Mouse (Mus musculus): ENCODE measurements around the gene March11. TPM values are rescaled to one million over a fixed set of nuclear protein-coding genes. Genes with fewer than 3 reads are reported as not detected.

Gene March11
- polyA plus RNA-seq, 1 experiment from 2014 or later = 0.45 TPM

- H3K27ac ChIP-seq (ENCODE audit: low read depth) = no peak overlapping the region
- H3K27me3 ChIP-seq (replicated peaks; ENCODE audit: control insufficient read depth, insufficient read depth, low read length) = no peaks in the 10 kb centered on the region
- H3K4me2 ChIP-seq (ENCODE audit: low read length) = no peak overlapping the region
- ATAC-seq (replicated peaks; ENCODE audit: low FRiP score, low TSS enrichment, low read depth) = no peak
- no peak overlapping the region for H3K4me3 ChIP-seq (ENCODE audit: low read depth, low read length)
- no peaks in the 10 kb centered on the region for H3K36me3 ChIP-seq (ENCODE audit: control insufficient read depth, insufficient read depth, low read length)
- no peak overlapping the region for H3K9ac ChIP-seq (ENCODE audit: low read length)
- no peaks in the 10 kb centered on the region for H3K4me1 ChIP-seq (replicated peaks; ENCODE audit: control insufficient read depth, insufficient read depth, low read length)
- WGBS = 83% methylated on average over 7 of the region's 7 CpGs
- no peaks in the 10 kb centered on the region for H3K9me3 ChIP-seq (ENCODE audit: control insufficient read depth, low read length)
- DNase-seq (ENCODE audit: low spot score) = no peak
Observed at GRCm38 (mm10) chr15:26435725-26436124, 126.9 kb downstream of the March11 start.

- WGBS = 50% methylated on average over 2 of the region's 2 CpGs
- H3K4me2 ChIP-seq (ENCODE audit: low read length) = no peak overlapping the region
- no peak for ATAC-seq (replicated peaks; ENCODE audit: low FRiP score, low TSS enrichment, low read depth)
- no peak overlapping the region for H3K27ac ChIP-seq (ENCODE audit: low read depth)
- DNase-seq (ENCODE audit: low spot score) = no peak
- no peaks in the 10 kb centered on the region for H3K36me3 ChIP-seq (ENCODE audit: control insufficient read depth, insufficient read depth, low read length)
- no peak overlapping the region for H3K4me3 ChIP-seq (ENCODE audit: low read depth, low read length)
- H3K9ac ChIP-seq (ENCODE audit: low read length) = no peak overlapping the region
- no peaks in the 10 kb centered on the region for H3K27me3 ChIP-seq (replicated peaks; ENCODE audit: control insufficient read depth, insufficient read depth, low read length)
- no peaks in the 10 kb centered on the region for H3K9me3 ChIP-seq (ENCODE audit: control insufficient read depth, low read length)
- no peaks in the 10 kb centered on the region for H3K4me1 ChIP-seq (replicated peaks; ENCODE audit: control insufficient read depth, insufficient read depth, low read length)
Observed at GRCm38 (mm10) chr15:26437113-26437512, 128.3 kb downstream of the March11 start.
